Mouse (Mus musculus): Measurements from ENCODE around the gene Chaf1a. TPM values are rescaled to one million over a fixed set of nuclear protein-coding genes. Genes with fewer than 3 reads are reported as not detected.
A peak's percentile ranks its signal among the peaks of the same experiment; 100 is the strongest.

Gene Chaf1a
- polyA plus RNA-seq, 1 experiment = 2.3 TPM

- WGBS = 55% methylated on average over 1 of the region's 1 CpGs
- no peak for DNase-seq
- Histone ChIP-seq H3K4me3 (replicated peaks; ENCODE audit: extremely low read depth, low read depth, low read length) (no peak overlapping the region), H3K4me1 (ENCODE audit: control insufficient read depth, insufficient read depth, low read length) (peaks cover 24% of the 10 kb centered on the region)
- TF ChIP-seq CTCF (IDR thresholded peaks at IDR 0.05; ENCODE audit: insufficient read depth, low read length) (no peak), POLR2A (IDR thresholded peaks at IDR 0.05; ENCODE audit: borderline replicate concordance, extremely low read depth, low read depth, low read length) (no peak)
Observed at GRCm38 (mm10) chr17:56026881-56027280, 13.4 kb upstream of the Chaf1a start.

GRCm38 (mm10) chr17:56027801-56028441, 12.3 kb upstream of the Chaf1a start:
- WGBS = 75% methylated on average over 5 of the region's 5 CpGs
- Histone ChIP-seq H3K4me1 (ENCODE audit: control insufficient read depth, insufficient read depth, low read length) (peaks cover 21% of the 10 kb centered on the region), H3K4me3 (replicated peaks; ENCODE audit: extremely low read depth, low read depth, low read length) (no peak overlapping the region)
- TF ChIP-seq POLR2A (IDR thresholded peaks at IDR 0.05; ENCODE audit: borderline replicate concordance, extremely low read depth, low read depth, low read length) (no peak), CTCF (IDR thresholded peaks at IDR 0.05; ENCODE audit: insufficient read depth, low read length) (no peak)
- DNase-seq = no peak

GRCm38 (mm10) chr17:56030238-56030870, 9.9 kb upstream of the Chaf1a start:
- DNase-seq = no peak
- Histone ChIP-seq H3K4me1 (ENCODE audit: control insufficient read depth, insufficient read depth, low read length) (peaks cover 16% of the 10 kb centered on the region), H3K4me3 (replicated peaks; ENCODE audit: extremely low read depth, low read depth, low read length) (no peak overlapping the region)
- TF ChIP-seq CTCF (IDR thresholded peaks at IDR 0.05; ENCODE audit: insufficient read depth, low read length) (no peak), POLR2A (IDR thresholded peaks at IDR 0.05; ENCODE audit: borderline replicate concordance, extremely low read depth, low read depth, low read length) (no peak)
- 81% methylated on average over 9 of the region's 9 CpGs for WGBS

- TF ChIP-seq POLR2A (IDR thresholded peaks at IDR 0.05; ENCODE audit: borderline replicate concordance, extremely low read depth, low read depth, low read length) = no peak
- 0 out of 2 replicates have a peak, but pooled peaks have one; percentile 12 for TF ChIP-seq CTCF (IDR thresholded peaks at IDR 0.05; ENCODE audit: insufficient read depth, low read length)
- Histone ChIP-seq H3K4me3 (replicated peaks; ENCODE audit: extremely low read depth, low read depth, low read length) (no peak overlapping the region), H3K4me1 (ENCODE audit: control insufficient read depth, insufficient read depth, low read length) (peaks cover 16% of the 10 kb centered on the region)
- no peak for DNase-seq
- 22% methylated on average over 5 of the region's 5 CpGs for WGBS
Observed at GRCm38 (mm10) chr17:56030919-56031318, 9.3 kb upstream of the Chaf1a start.

- DNase-seq = no peak
- no peak for TF ChIP-seq POLR2A (IDR thresholded peaks at IDR 0.05; ENCODE audit: borderline replicate concordance, extremely low read depth, low read depth, low read length)
- H3K4me1 ChIP-seq (ENCODE audit: control insufficient read depth, insufficient read depth, low read length) = peaks cover 16% of the 10 kb centered on the region
Observed at GRCm38 (mm10) chr17:56031431-56031830, 8.8 kb upstream of the Chaf1a start.

GRCm38 (mm10) chr17:56032127-56032733, 8.0 kb upstream of the Chaf1a start:
- no peak for TF ChIP-seq CTCF (IDR thresholded peaks at IDR 0.05; ENCODE audit: insufficient read depth, low read length)
- TF ChIP-seq POLR2A (IDR thresholded peaks at IDR 0.05; ENCODE audit: borderline replicate concordance, extremely low read depth, low read depth, low read length) = no peak
- WGBS = 54% methylated on average over 6 of the region's 6 CpGs
- no peak for DNase-seq
- H3K4me1 ChIP-seq (ENCODE audit: control insufficient read depth, insufficient read depth, low read length) = peaks cover 18% of the 10 kb centered on the region
- no peak overlapping the region for H3K4me3 ChIP-seq (replicated peaks; ENCODE audit: extremely low read depth, low read depth, low read length)

More at GRCm38 (mm10) chr17:56031431-56031830, 8.8 kb upstream of the Chaf1a start:
- 89% methylated on average over 7 of the region's 7 CpGs for WGBS
- no peak overlapping the region for H3K4me3 ChIP-seq (replicated peaks; ENCODE audit: extremely low read depth, low read depth, low read length)

- peaks cover 18% of the 10 kb centered on the region for H3K4me1 ChIP-seq (ENCODE audit: control insufficient read depth, insufficient read depth, low read length)
- no peak for TF ChIP-seq POLR2A (IDR thresholded peaks at IDR 0.05; ENCODE audit: borderline replicate concordance, extremely low read depth, low read depth, low read length)
- TF ChIP-seq CTCF (IDR thresholded peaks at IDR 0.05; ENCODE audit: insufficient read depth, low read length) = no peak
- no peak overlapping the region for H3K4me3 ChIP-seq (replicated peaks; ENCODE audit: extremely low read depth, low read depth, low read length)
- WGBS = 45% methylated on average over 7 of the region's 7 CpGs
- no peak for DNase-seq
Observed at GRCm38 (mm10) chr17:56032831-56033230, 7.4 kb upstream of the Chaf1a start.

GRCm38 (mm10) chr17:56034040-56034725, 6.1 kb upstream of the Chaf1a start:
- peaks cover 18% of the 10 kb centered on the region for H3K4me1 ChIP-seq (ENCODE audit: control insufficient read depth, insufficient read depth, low read length)
- no peak for DNase-seq

GRCm38 (mm10) chr17:56034726-56035100, 5.5 kb upstream of the Chaf1a start:
- H3K4me1 ChIP-seq (ENCODE audit: control insufficient read depth, insufficient read depth, low read length) = peaks cover 18% of the 10 kb centered on the region
- no peak for DNase-seq
- no peak for TF ChIP-seq CTCF (IDR thresholded peaks at IDR 0.05; ENCODE audit: insufficient read depth, low read length)
- no peak for TF ChIP-seq POLR2A (IDR thresholded peaks at IDR 0.05; ENCODE audit: borderline replicate concordance, extremely low read depth, low read depth, low read length)
- WGBS = 70% methylated on average over 6 of the region's 6 CpGs
- no peak overlapping the region for H3K4me3 ChIP-seq (replicated peaks; ENCODE audit: extremely low read depth, low read depth, low read length)

More at GRCm38 (mm10) chr17:56034040-56034725, 6.1 kb upstream of the Chaf1a start:
- WGBS = 68% methylated on average over 7 of the region's 7 CpGs
- TF ChIP-seq CTCF (IDR thresholded peaks at IDR 0.05; ENCODE audit: insufficient read depth, low read length) = no peak
- TF ChIP-seq POLR2A (IDR thresholded peaks at IDR 0.05; ENCODE audit: borderline replicate concordance, extremely low read depth, low read depth, low read length) = no peak
- no peak overlapping the region for H3K4me3 ChIP-seq (replicated peaks; ENCODE audit: extremely low read depth, low read depth, low read length)
